ENCODE assay signal across 13 mouse cellular contexts in the genomic region with DNA sequence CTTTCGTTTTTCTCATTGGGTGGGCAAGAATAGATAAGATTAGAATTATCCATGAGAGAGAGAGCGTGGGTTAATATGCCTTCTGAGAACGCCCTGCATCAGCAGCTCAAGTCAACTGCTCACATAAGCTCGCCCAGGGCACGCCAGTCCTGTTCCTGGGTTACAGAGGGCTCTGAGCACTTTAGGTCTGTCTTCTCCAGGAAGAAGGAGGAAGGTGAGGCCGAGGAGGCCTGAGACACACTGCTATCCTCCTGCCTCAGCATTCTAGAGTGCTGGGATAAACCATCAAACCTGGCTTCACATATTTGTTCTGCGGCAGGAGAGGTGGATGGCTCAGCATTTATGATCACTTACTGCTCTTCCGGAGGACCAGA. TPM values are rescaled to one million over a fixed set of nuclear protein-coding genes. Genes with fewer than 3 reads are reported as not detected.
DNase-seq lines count a peak whose midpoint lies in the region; ATAC-seq and TF ChIP-seq lines count a peak whose summit lies in the region.
"Had no signal": no experiment of that assay in that cellular context is flagged by ENCODE, and none has a peak within 500 bp of the region (broad histone marks: within the 10 kb centered on the region; RNA-seq: fewer than 3 reads in every experiment).

No protein-coding gene starts in this region.

- H3K9me3 ChIP-seq in embryonic facial prominence, embryonic 15.5 days (replicated peaks): no peaks in the 10 kb centered on the region
- no peaks in the 10 kb centered on the region for H3K9me3 ChIP-seq in kidney, embryonic 15.5 days (replicated peaks)
- no peaks in the 10 kb centered on the region for H3K9me3 ChIP-seq in liver, embryonic 11.5 days (ENCODE audit: control insufficient read depth, low read length)
- H3K9me3 ChIP-seq: neural tube, embryonic 15.5 days had no signal

- no peaks in the 10 kb centered on the region for H3K27me3 ChIP-seq in liver, adult 2 months (ENCODE audit: control insufficient read depth, insufficient read depth, low read length)
- H3K27me3 ChIP-seq in embryonic facial prominence, embryonic 15.5 days: no peaks in the 10 kb centered on the region
- H3K27me3 ChIP-seq in kidney, embryonic 15.5 days: no peaks in the 10 kb centered on the region
- H3K27me3 ChIP-seq in liver, embryonic 11.5 days (replicated peaks; ENCODE audit: control insufficient read depth, insufficient read depth, low read length): no peaks in the 10 kb centered on the region
- H3K27me3 ChIP-seq: neural tube, embryonic 15.5 days had no signal

- H3K4me2 ChIP-seq in embryonic facial prominence, embryonic 15.5 days (replicated peaks): no peak overlapping the region
- H3K4me2 ChIP-seq in kidney, embryonic 15.5 days: no peak overlapping the region
- no peak overlapping the region for H3K4me2 ChIP-seq in liver, embryonic 11.5 days
- H3K4me2 ChIP-seq: neural tube, embryonic 15.5 days had no signal

- peak overlapping the region; percentile 97 for H3K27ac ChIP-seq in liver, adult 2 months (replicated peaks; ENCODE audit: insufficient read depth, low read depth, low read length)
- peak overlapping the region; percentile 73 for H3K27ac ChIP-seq in embryonic facial prominence, embryonic 15.5 days (replicated peaks)
- peak overlapping the region; percentile 96 for H3K27ac ChIP-seq in kidney, embryonic 15.5 days
- peak overlapping the region; percentile 62; the same call in 1 of the 2 replicates for H3K27ac ChIP-seq in liver, embryonic 11.5 days (ENCODE audit: low read depth, low read length)
- H3K27ac ChIP-seq: macrophage; neural tube, embryonic 15.5 days had no signal

- TF ChIP-seq CTCF in liver, adult 2 months (IDR thresholded peaks at IDR 0.05; ENCODE audit: low read depth, low read length): no peak

- peak; percentile 47 for DNase-seq in liver, adult 2 months (ENCODE audit: extremely low read depth, low read depth, low spot score)
- no peak for DNase-seq in liver
- DNase-seq in liver, embryonic 11.5 days (ENCODE audit: low spot score): no peak
- DNase-seq in testis, postnatal 10 days (ENCODE audit: low spot score): no peak
- DNase-seq in urinary bladder, adult 2 months (ENCODE audit: low spot score): no peak
- DNase-seq: cerebellum, postnatal 25 days; thymus, adult 18-20 months had no signal

- H3K4me1 ChIP-seq in liver, adult 2 months (ENCODE audit: control insufficient read depth, insufficient read depth, low read length): peaks cover 10% of the 10 kb centered on the region
- peaks cover 14% of the 10 kb centered on the region for H3K4me1 ChIP-seq in embryonic facial prominence, embryonic 15.5 days
- peaks cover 24% of the 10 kb centered on the region for H3K4me1 ChIP-seq in kidney, embryonic 15.5 days
- no peaks in the 10 kb centered on the region for H3K4me1 ChIP-seq in liver, embryonic 11.5 days (replicated peaks; ENCODE audit: control insufficient read depth, insufficient read depth, low read length)

- TF ChIP-seq POLR2A in liver, adult 2 months (IDR thresholded peaks at IDR 0.05; ENCODE audit: extremely low read depth, insufficient read depth, low read length): no peak

- ATAC-seq in embryonic facial prominence, embryonic 15.5 days (ENCODE audit: insufficient number of reproducible peaks, low FRiP score, low TSS enrichment, low read depth): no peak
- ATAC-seq in kidney, embryonic 15.5 days (replicated peaks; ENCODE audit: low FRiP score): no peak; the same call in 1 of the 2 replicates
- ATAC-seq in liver, embryonic 11.5 days (replicated peaks; ENCODE audit: low FRiP score): no peak
- ATAC-seq: hindbrain, embryonic 16.5 days had no signal

- no peak overlapping the region; the same call in 1 of the 2 replicates for H3K4me3 ChIP-seq in liver, adult 2 months (ENCODE audit: insufficient read depth, low read depth, low read length)
- H3K4me3 ChIP-seq in embryonic facial prominence, embryonic 15.5 days (replicated peaks): no peak overlapping the region
- no peak overlapping the region for H3K4me3 ChIP-seq in kidney, embryonic 15.5 days (replicated peaks)
- no peak overlapping the region for H3K4me3 ChIP-seq in liver, embryonic 11.5 days (ENCODE audit: low read depth, low read length)
- H3K4me3 ChIP-seq: neural tube, embryonic 15.5 days had no signal

- no peaks in the 10 kb centered on the region for H3K79me2 ChIP-seq in liver, adult 2 months (ENCODE audit: control insufficient read depth, insufficient read depth, low read length)

- WGBS in liver, adult 2 months: 29% methylated on average over 8 of the region's 8 CpGs
- 64% methylated on average over 8 of the region's 8 CpGs for WGBS in embryonic facial prominence, embryonic 15.5 days
- 70% methylated on average over 8 of the region's 8 CpGs for WGBS in kidney, embryonic 15.5 days
- 68% methylated on average over 8 of the region's 8 CpGs for WGBS in liver, embryonic 11.5 days

- H3K9ac ChIP-seq in liver, adult 2 months (ENCODE audit: low read depth, low read length): peak overlapping the region; percentile 71
- no peak overlapping the region for H3K9ac ChIP-seq in embryonic facial prominence, embryonic 15.5 days
- H3K9ac ChIP-seq in kidney, embryonic 15.5 days: no peak overlapping the region
- H3K9ac ChIP-seq in liver, embryonic 11.5 days (ENCODE audit: low read depth, low read length): no peak overlapping the region
- H3K9ac ChIP-seq: neural tube, embryonic 15.5 days had no signal

- H3K36me3 ChIP-seq in liver, adult 2 months (ENCODE audit: control insufficient read depth, insufficient read depth, low read length): no peaks in the 10 kb centered on the region
- H3K36me3 ChIP-seq in embryonic facial prominence, embryonic 15.5 days: no peaks in the 10 kb centered on the region
- H3K36me3 ChIP-seq in kidney, embryonic 15.5 days: no peaks in the 10 kb centered on the region
- no peaks in the 10 kb centered on the region for H3K36me3 ChIP-seq in liver, embryonic 11.5 days (ENCODE audit: control insufficient read depth, insufficient read depth, low read length)
- H3K36me3 ChIP-seq: neural tube, embryonic 15.5 days had no signal

RNA-seq across cellular contexts. Expression of gene Eva1a, which starts 10.3 kb away (rescaled TPM):
- 97.7 and 104 TPM in 2 replicates for total RNA-seq in liver, adult 2 months (2014; rRNA removed)
- 75.4 and 87.4 TPM in 2 replicates for polyA plus RNA-seq in liver, adult 2 months (2012; rRNA removed)
- 16.8 and 17.2 TPM in 2 replicates for polyA plus RNA-seq in embryonic facial prominence, embryonic 15.5 days (2015; fragmentation: Nextera tagmentation; extraction: Ambion mirVana)
- polyA plus RNA-seq in kidney, embryonic 15.5 days (2015; fragmentation: Nextera tagmentation; extraction: Ambion mirVana): 42.5 and 42.8 TPM in 2 replicates
- 4.2 and 4.6 TPM in 2 replicates for polyA plus RNA-seq in liver, embryonic 11.5 days (2014; fragmentation: Nextera tagmentation; extraction: Ambion mirVana)
- polyA plus RNA-seq in urinary bladder, adult 2 months (2012; rRNA removed): 10.6 and 12.3 TPM in 2 replicates
- total RNA-seq: MEL had no signal
- polyA plus RNA-seq: macrophage had no signal
